Mouse (Mus musculus): ENCODE results near the gene Tnr.

DNA sequence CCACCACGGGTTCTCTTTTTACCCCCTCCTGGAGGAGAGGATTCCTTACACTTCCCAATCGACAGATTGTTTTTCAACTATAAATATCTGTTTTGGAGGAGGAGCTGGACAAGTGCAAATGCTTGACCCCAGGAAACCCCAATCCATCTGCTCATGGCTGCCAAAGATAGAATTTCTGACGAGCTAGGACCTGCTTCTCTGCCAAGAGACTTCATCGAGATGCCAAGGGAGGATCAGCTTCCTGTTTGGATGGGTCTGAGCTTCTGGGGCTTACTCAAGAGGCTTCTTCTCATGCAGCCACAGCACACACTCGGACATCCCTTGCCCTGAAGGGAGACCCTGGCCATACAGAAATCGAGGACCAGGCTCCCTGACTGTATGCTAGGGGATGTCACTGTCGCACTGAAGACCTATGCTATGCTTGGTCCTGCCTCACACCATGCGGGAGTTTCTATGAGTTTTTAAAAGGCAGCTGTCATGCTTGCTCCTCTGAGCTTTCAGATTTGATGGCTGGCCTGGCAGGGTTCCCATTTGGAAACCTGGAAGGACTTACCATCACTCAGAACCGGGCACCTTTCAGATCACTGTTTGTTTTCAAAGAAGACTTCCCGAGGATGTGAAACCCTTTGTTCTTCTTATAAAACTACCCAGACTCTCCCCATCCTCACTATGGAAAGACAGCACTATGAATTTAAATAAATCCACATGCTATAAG is 154.8 kb downstream of the Tnr start:
- TF ChIP-seq CTCF (IDR thresholded peaks at IDR 0.05; ENCODE audit: low read depth) (no peak), EP300 (IDR thresholded peaks at IDR 0.05; ENCODE audit: low read depth) (no peak)
